Mouse (Mus musculus) neutrophil, adult 83 days (primary cell): ENCODE data around the gene Ttc21a. TPM values are rescaled to one million over a fixed set of nuclear protein-coding genes. Genes with fewer than 3 reads are reported as not detected.

Experiments used
- total RNA-seq, 2 experiments: library from RNA; stranded (reverse); gene quantifications; one replicate each; pipeline ENCODE4 v1.2.4; 2023

The Ttc21a gene
- 1 to 10 TPM; 5.8 to 7.3 TPM for total RNA-seq

GRCm38 (mm10) chr9:119937005-119937773, at the start of gene Ttc21a, which contains the start of gene Gorasp1:
Ttc21a (plus strand) TSS chr9:119937606.
Gorasp1 (minus strand) TSS chr9:119937565.

DNA sequence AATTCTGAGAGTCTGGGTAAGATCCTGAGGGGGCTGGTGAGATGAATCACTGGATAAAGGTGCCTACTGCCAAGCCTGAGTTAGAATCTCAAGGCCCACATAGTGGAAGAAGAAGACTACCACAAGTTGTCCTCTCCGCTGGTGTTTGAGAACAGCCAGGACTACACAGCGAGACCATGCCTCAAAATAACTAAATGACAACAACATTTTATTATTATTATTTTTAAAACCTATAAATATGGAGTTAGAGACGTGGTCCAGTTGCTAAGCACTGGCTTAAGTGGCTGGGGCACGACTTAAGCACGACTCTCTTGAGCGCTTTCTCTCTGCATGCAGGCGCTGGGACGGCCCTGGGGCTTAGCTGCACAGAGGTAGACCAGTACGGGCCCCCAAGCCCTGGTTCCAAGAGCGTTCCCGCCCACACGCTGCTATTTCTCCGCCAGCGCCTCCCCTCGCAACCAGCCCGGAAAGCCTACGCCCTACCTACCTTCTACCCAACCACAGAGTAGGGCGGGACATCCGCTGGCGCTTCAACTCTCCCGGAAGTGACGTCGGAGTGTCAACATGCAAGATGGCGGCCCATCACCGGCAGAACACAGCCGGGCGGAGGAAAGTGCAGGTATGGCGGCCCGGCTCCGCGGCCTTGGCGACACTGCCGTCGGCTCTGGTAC, 42.9 kb upstream of the Ttc21a start, which contains the start of gene Wdr48:
TSS of gene Wdr48 (plus strand) at position 540 of the 671 bp plus-strand sequence.

GRCm38 (mm10) chr9:119984536-119985011, 47.2 kb downstream of the Ttc21a start, which contains the start of gene Csrnp1:
Csrnp1 (minus strand) TSS chr9:119984658.

Other genes with a start within 250 kb of the Ttc21a start
- not detected for gene Scn10a, start 218.3 kb upstream of the Ttc21a start, total RNA-seq
- gene Scn11a, start 112.2 kb upstream of the Ttc21a start, total RNA-seq = not detected
- gene Wdr48, start 42.7 kb upstream of the Ttc21a start, total RNA-seq = 10 to 100 TPM; 49.5 to 55.0 TPM
- gene Gorasp1, start within 50 bp of the Ttc21a start, total RNA-seq = 1 to 10 TPM; 5.2 to 7.2 TPM
- 10 to 100 TPM; 62.0 to 67.9 TPM for gene Csrnp1, start 47.1 kb downstream of the Ttc21a start, total RNA-seq
- gene Xirp1, start 86.0 kb downstream of the Ttc21a start, total RNA-seq = under 1 TPM; 0.11 to 0.20 TPM
- 10 to 100 TPM; 33.2 to 34.1 TPM for gene Cx3cr1, start 132.3 kb downstream of the Ttc21a start, total RNA-seq
- not detected for gene Ccr8, start 154.5 kb downstream of the Ttc21a start, total RNA-seq
- 10 to 100 TPM; 35.0 to 50.6 TPM for gene Slc25a38, start 172.8 kb downstream of the Ttc21a start, total RNA-seq
- 100 to 1,000 TPM; 791 to 873 TPM for gene Rpsa, start 190.1 kb downstream of the Ttc21a start, total RNA-seq
- gene Mobp, start 212.1 kb downstream of the Ttc21a start, total RNA-seq = not detected